Mouse (Mus musculus): ENCODE measurements around the gene Ahnak2. TPM values are rescaled to one million over a fixed set of nuclear protein-coding genes. Genes with fewer than 3 reads are reported as not detected.

The Ahnak2 gene
- polyA plus RNA-seq, 1 experiment from 2014 or later: 1.8 TPM

- no peak for ATAC-seq (replicated peaks; ENCODE audit: low FRiP score)
- Histone ChIP-seq H3K27ac (no peak overlapping the region), H3K4me3 (replicated peaks) (no peak overlapping the region), H3K27me3 (no peaks in the 10 kb centered on the region), H3K9me3 (replicated peaks) (no peaks in the 10 kb centered on the region), H3K4me1 (0 out of 2 replicates have a peak, but pooled peaks cover 3% of the 10 kb centered on the region), H3K9ac (no peak overlapping the region), H3K36me3 (no peaks in the 10 kb centered on the region), H3K4me2 (no peak overlapping the region)
- WGBS: 81% methylated on average over 5 of the region's 5 CpGs
Observed at GRCm38 (mm10) chr12:112764141-112764540, 38.3 kb downstream of the Ahnak2 start.

GRCm38 (mm10) chr12:112763176-112763575, 39.3 kb downstream of the Ahnak2 start:
- no peaks in the 10 kb centered on the region for H3K36me3 ChIP-seq
- H3K4me3 ChIP-seq (replicated peaks): no peak overlapping the region
- H3K4me2 ChIP-seq: no peak overlapping the region
- ATAC-seq (replicated peaks; ENCODE audit: low FRiP score): no peak
- H3K9ac ChIP-seq: no peak overlapping the region
- WGBS: 91% methylated on average over 4 of the region's 4 CpGs
- H3K27ac ChIP-seq: no peak overlapping the region
- no peaks in the 10 kb centered on the region for H3K9me3 ChIP-seq (replicated peaks)
- 0 out of 2 replicates have a peak, but pooled peaks cover 3% of the 10 kb centered on the region for H3K4me1 ChIP-seq
- H3K27me3 ChIP-seq: no peaks in the 10 kb centered on the region

- H3K4me2 ChIP-seq: no peak overlapping the region
- H3K27me3 ChIP-seq: no peaks in the 10 kb centered on the region
- no peaks in the 10 kb centered on the region for H3K9me3 ChIP-seq (replicated peaks)
- no peak for ATAC-seq (replicated peaks; ENCODE audit: low FRiP score)
- 76% methylated on average over 3 of the region's 3 CpGs for WGBS
- no peak overlapping the region for H3K4me3 ChIP-seq (replicated peaks)
- 0 out of 2 replicates have a peak, but pooled peaks cover 3% of the 10 kb centered on the region for H3K4me1 ChIP-seq
- H3K36me3 ChIP-seq: no peaks in the 10 kb centered on the region
- H3K27ac ChIP-seq: no peak overlapping the region
- H3K9ac ChIP-seq: no peak overlapping the region
Observed at GRCm38 (mm10) chr12:112762018-112762417, 40.4 kb downstream of the Ahnak2 start.

GRCm38 (mm10) chr12:112761411-112761810, 41.0 kb downstream of the Ahnak2 start:
- ATAC-seq (replicated peaks; ENCODE audit: low FRiP score): no peak
- WGBS: 85% methylated on average over 4 of the region's 4 CpGs
- Histone ChIP-seq H3K4me1 (0 out of 2 replicates have a peak, but pooled peaks cover 3% of the 10 kb centered on the region), H3K36me3 (no peaks in the 10 kb centered on the region), H3K4me3 (replicated peaks) (no peak overlapping the region), H3K27ac (no peak overlapping the region), H3K4me2 (no peak overlapping the region), H3K9me3 (replicated peaks) (no peaks in the 10 kb centered on the region), H3K9ac (no peak overlapping the region), H3K27me3 (no peaks in the 10 kb centered on the region)

GRCm38 (mm10) chr12:112760154-112760926, 42.1 kb downstream of the Ahnak2 start, which contains the start of gene Pld4:
Pld4 (plus strand) TSS chr12:112760655.
- no peaks in the 10 kb centered on the region for H3K36me3 ChIP-seq
- no peak within 1 kb of the TSS for H3K4me3 ChIP-seq (replicated peaks)
- 0 out of 2 replicates have a peak, but pooled peaks cover 3% of the 10 kb centered on the region for H3K4me1 ChIP-seq
- H3K4me2 ChIP-seq: no peak within 1 kb of the TSS
- 37% methylated on average over 4 of the region's 4 CpGs for WGBS
- no peak within 1 kb of the TSS for H3K27ac ChIP-seq
- H3K27me3 ChIP-seq: no peaks in the 10 kb centered on the region
- no peak within 1 kb of the TSS for H3K9ac ChIP-seq
- H3K9me3 ChIP-seq (replicated peaks): no peaks in the 10 kb centered on the region
- no peak for ATAC-seq (replicated peaks; ENCODE audit: low FRiP score)

GRCm38 (mm10) chr12:112759471-112759870, 43.0 kb downstream of the Ahnak2 start:
- H3K4me1 ChIP-seq: 0 out of 2 replicates have a peak, but pooled peaks cover 3% of the 10 kb centered on the region
- H3K27me3 ChIP-seq: no peaks in the 10 kb centered on the region

GRCm38 (mm10) chr12:112757896-112758295, 44.6 kb downstream of the Ahnak2 start:
- 82% methylated on average over 5 of the region's 5 CpGs for WGBS
- no peak for ATAC-seq (replicated peaks; ENCODE audit: low FRiP score)
- no peaks in the 10 kb centered on the region for H3K9me3 ChIP-seq (replicated peaks)
- 0 out of 2 replicates have a peak, but pooled peaks cover 3% of the 10 kb centered on the region for H3K4me1 ChIP-seq
- H3K27me3 ChIP-seq: no peaks in the 10 kb centered on the region
- no peak overlapping the region for H3K4me2 ChIP-seq
- no peak overlapping the region for H3K27ac ChIP-seq
- no peaks in the 10 kb centered on the region for H3K36me3 ChIP-seq
- H3K9ac ChIP-seq: no peak overlapping the region
- no peak overlapping the region for H3K4me3 ChIP-seq (replicated peaks)

More at GRCm38 (mm10) chr12:112759471-112759870, 43.0 kb downstream of the Ahnak2 start:
- 87% methylated on average over 3 of the region's 3 CpGs for WGBS
- H3K4me2 ChIP-seq: no peak overlapping the region
- no peak overlapping the region for H3K9ac ChIP-seq
- H3K4me3 ChIP-seq (replicated peaks): no peak overlapping the region
- ATAC-seq (replicated peaks; ENCODE audit: low FRiP score): no peak
- H3K9me3 ChIP-seq (replicated peaks): no peaks in the 10 kb centered on the region
- no peaks in the 10 kb centered on the region for H3K36me3 ChIP-seq
- no peak overlapping the region for H3K27ac ChIP-seq

- Histone ChIP-seq H3K27ac (no peak overlapping the region), H3K4me2 (no peak overlapping the region), H3K4me3 (replicated peaks) (no peak overlapping the region), H3K9me3 (replicated peaks) (no peaks in the 10 kb centered on the region), H3K4me1 (0 out of 2 replicates have a peak, but pooled peaks cover 3% of the 10 kb centered on the region), H3K9ac (no peak overlapping the region), H3K27me3 (no peaks in the 10 kb centered on the region; the same call in 1 of the 2 replicates), H3K36me3 (no peaks in the 10 kb centered on the region)
- 77% methylated on average over 4 of the region's 4 CpGs for WGBS
- no peak for ATAC-seq (replicated peaks; ENCODE audit: low FRiP score)
Observed at GRCm38 (mm10) chr12:112755900-112756299, 46.6 kb downstream of the Ahnak2 start.

- WGBS: 38% methylated on average over 2 of the region's 2 CpGs
- Histone ChIP-seq H3K36me3 (no peaks in the 10 kb centered on the region), H3K4me2 (no peak overlapping the region), H3K27ac (no peak overlapping the region), H3K9ac (no peak overlapping the region), H3K9me3 (replicated peaks) (no peaks in the 10 kb centered on the region), H3K27me3 (no peaks in the 10 kb centered on the region; the same call in 1 of the 2 replicates), H3K4me3 (replicated peaks) (no peak overlapping the region), H3K4me1 (peaks cover 2% of the 10 kb centered on the region; the same call in 1 of the 2 replicates)
- no peak for ATAC-seq (replicated peaks; ENCODE audit: low FRiP score)
Observed at GRCm38 (mm10) chr12:112752399-112752798, 50.1 kb downstream of the Ahnak2 start.

- Histone ChIP-seq H3K27me3 (no peaks in the 10 kb centered on the region; the same call in 1 of the 2 replicates), H3K36me3 (no peaks in the 10 kb centered on the region), H3K4me2 (no peak overlapping the region), H3K4me3 (replicated peaks) (no peak overlapping the region), H3K4me1 (peaks cover 8% of the 10 kb centered on the region), H3K9ac (no peak overlapping the region), H3K27ac (no peak overlapping the region), H3K9me3 (replicated peaks) (no peaks in the 10 kb centered on the region)
- no peak for ATAC-seq (replicated peaks; ENCODE audit: low FRiP score)
- WGBS: 83% methylated on average over 12 of the region's 12 CpGs
Observed at GRCm38 (mm10) chr12:112750976-112751375, 51.5 kb downstream of the Ahnak2 start.

- 0 out of 2 replicates have a peak, but pooled peaks have one; percentile 1 for ATAC-seq (replicated peaks; ENCODE audit: low FRiP score)
- Histone ChIP-seq H3K27ac (no peak overlapping the region), H3K4me3 (replicated peaks) (no peak overlapping the region), H3K4me2 (no peak overlapping the region), H3K4me1 (peaks cover 24% of the 10 kb centered on the region), H3K36me3 (peaks cover 20% of the 10 kb centered on the region), H3K9ac (no peak overlapping the region), H3K9me3 (replicated peaks) (no peaks in the 10 kb centered on the region), H3K27me3 (no peaks in the 10 kb centered on the region; the same call in 1 of the 2 replicates)
- 78% methylated on average over 8 of the region's 8 CpGs for WGBS
Observed at GRCm38 (mm10) chr12:112747606-112747970, 54.9 kb downstream of the Ahnak2 start.

- 18% methylated on average over 10 of the region's 10 CpGs for WGBS
- Histone ChIP-seq H3K27me3 (no peaks in the 10 kb centered on the region; the same call in 1 of the 2 replicates), H3K27ac (peak overlapping the region; percentile 61), H3K9me3 (replicated peaks) (no peaks in the 10 kb centered on the region), H3K4me1 (peaks cover 24% of the 10 kb centered on the region), H3K9ac (no peak overlapping the region), H3K4me3 (replicated peaks) (no peak overlapping the region), H3K36me3 (peaks cover 20% of the 10 kb centered on the region), H3K4me2 (peak overlapping the region; percentile 22)
- ATAC-seq (replicated peaks; ENCODE audit: low FRiP score): peak; percentile 41
Observed at GRCm38 (mm10) chr12:112746808-112747605, 55.5 kb downstream of the Ahnak2 start.
